Mouse (Mus musculus): ENCODE results near the gene Hspa4l.
"Not testable (repeated sequence)": the region's sequence is repeated elsewhere in the genome, so short reads cannot be mapped to it uniquely, and the experiment has no call there.

Gene Hspa4l

DNA sequence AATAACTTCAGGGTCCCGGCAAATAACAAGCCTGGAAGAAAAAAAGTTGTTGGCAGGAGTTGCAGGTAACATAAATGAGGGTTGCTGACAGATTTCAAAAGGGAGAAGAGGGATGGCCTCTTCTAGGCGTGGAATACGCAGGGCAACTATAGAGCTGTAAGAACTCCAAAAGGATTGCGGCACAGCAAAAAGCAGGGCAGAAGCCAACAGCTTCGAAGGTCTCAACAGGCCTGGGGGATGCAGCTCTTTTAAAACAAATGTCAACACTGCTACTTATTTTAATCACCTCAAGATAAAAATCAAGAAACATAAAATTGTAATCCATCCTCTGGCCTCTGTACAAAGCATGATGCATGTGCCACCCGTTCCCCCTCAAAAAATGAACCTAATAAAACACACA, 101.2 kb downstream of the Hspa4l start:
- not testable (repeated sequence) for DNase-seq

Measured in retina, postnatal 1 day (tissue).